Mouse (Mus musculus): ENCODE measurements around the gene Timp3. TPM values are rescaled to one million over a fixed set of nuclear protein-coding genes. Genes with fewer than 3 reads are reported as not detected.

The Timp3 gene
- total RNA-seq, 4 experiments from 2014 or later: 157 to 180 (median 176) TPM

DNA sequence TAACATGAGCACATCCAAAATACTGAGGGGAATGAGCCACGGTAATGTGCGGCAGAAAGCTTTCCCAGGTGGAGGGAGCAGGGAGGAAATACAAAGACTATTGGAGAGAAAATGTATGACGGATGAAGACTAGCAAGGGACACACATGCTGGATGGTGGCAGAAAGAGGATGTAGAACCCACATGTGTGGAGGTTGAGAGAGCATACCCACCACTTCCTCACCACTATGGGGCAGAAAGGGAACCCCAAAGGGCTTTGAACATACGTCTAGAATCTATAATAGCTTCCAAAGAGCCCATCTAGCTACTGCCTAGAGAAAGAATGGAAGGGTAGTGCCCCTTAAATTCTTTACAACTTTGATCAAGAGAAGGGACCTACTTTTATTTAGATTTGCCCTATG, 85.5 kb downstream of the Timp3 start:
- no peak for DNase-seq (ENCODE audit: low spot score)

- DNase-seq (ENCODE audit: low spot score): no peak
Measured at GRCm38 (mm10) chr10:86386232-86386631, 86.1 kb downstream of the Timp3 start.

DNA sequence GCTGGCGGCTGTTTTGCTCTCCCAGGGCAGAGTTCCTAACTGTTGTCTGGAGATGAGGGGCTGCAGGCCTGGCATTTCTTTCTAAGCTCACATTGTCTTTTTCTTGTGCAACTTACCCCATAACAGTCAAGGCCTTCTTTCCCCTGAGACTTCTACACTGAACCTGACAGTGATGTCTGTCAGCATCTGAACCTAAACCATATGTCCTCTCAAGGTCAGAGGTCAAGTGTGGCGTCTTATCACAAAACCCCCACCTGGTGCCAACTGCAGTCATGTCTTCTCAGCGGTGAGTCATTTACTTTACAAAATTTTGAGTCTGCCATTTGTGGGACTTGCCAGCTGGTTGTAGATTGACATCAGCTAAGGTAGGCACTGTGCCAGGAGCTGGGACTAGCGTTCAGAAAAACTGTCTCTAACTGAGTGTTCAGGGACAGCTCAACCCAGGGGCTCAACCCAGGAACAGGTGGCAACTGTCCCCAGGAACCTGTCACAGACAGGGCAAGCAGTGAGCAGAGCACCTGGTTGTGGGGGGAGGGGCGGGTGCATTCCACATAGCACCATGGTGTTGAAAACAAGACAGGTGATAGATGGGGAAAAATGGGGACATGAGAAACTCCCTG, 87.8 kb downstream of the Timp3 start:
- DNase-seq (ENCODE audit: low spot score): no peak

- DNase-seq (ENCODE audit: low spot score): no peak
Measured at GRCm38 (mm10) chr10:86388803-86389202, 88.6 kb downstream of the Timp3 start.

DNA sequence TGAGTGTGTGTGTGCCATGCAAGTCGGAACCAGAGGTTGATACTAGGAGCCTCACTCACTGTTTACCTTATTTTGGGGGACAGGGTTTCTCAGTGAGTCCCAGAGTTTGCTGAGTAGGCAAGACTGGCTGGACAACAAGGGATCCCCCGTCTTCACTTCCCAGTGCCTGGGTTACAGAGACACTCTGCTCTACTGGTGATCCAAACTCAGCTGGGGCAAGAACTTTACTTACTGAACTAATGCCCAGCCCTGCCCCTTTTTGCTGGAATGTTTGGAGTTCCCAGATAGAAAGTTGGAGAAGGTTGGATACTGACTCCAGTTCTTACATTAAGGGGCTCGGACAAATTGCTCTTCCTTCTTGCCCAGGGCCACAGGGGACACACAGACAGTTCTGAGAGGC, 89.2 kb downstream of the Timp3 start:
- no peak for DNase-seq (ENCODE audit: low spot score)

DNA sequence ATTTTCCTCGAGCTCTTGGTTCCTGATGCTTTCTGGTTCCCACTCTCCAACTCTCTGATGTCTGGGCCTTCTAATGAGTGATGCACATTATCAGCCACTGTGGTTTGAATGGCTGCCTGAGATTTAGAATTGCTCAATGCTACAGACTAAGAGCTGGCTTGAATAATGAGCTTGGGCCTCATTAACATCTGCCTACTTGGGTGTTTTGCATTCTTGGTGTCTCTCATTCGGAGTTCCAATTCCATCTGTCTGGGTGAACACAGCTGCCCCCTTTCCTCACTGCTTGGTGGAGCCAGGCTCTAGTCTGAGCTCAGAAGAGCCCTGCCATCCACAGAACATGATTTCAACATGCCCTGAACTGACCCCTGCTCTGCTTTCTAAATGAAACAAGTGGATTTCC, 89.7 kb downstream of the Timp3 start:
- DNase-seq (ENCODE audit: low spot score): peak; percentile 45

GRCm38 (mm10) chr10:86392399-86392798, 92.2 kb downstream of the Timp3 start:
- DNase-seq (ENCODE audit: low spot score): no peak

DNA sequence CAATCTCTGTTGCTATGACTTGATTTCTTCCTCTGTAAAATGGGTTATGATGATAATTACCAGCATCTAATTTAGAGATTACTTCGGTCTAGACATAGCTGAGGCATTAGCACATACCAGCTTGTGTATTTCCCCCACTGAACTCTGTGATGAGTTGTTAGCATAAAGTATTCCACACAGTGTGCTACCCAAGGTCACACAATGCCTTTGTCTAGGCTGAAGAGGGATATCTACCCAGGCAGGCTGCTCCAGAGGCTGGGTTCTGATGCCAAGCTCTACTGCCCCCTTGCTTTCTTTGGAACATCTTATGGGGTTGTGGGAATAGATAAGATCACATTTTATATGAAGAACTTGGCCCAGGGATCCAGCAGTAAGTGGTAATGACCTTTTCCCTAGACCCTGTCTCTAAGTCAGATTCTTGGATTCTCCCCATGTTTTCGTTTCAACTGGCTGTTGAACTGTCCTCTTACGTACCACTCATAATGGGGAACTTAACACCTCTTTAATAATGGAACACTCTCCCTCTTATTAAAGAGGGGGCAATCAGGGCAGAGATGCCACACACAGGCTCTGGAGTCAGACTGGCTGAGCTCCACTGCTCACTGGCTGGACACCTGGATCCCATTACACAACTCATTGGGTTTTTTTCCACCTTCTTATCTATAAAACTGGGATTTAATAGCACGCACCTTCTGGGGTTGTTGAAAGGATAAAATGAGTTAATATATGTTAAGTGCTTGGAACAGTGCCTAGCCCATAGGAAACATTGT, 97.6 kb downstream of the Timp3 start:
- DNase-seq (ENCODE audit: low spot score): no peak

DNA sequence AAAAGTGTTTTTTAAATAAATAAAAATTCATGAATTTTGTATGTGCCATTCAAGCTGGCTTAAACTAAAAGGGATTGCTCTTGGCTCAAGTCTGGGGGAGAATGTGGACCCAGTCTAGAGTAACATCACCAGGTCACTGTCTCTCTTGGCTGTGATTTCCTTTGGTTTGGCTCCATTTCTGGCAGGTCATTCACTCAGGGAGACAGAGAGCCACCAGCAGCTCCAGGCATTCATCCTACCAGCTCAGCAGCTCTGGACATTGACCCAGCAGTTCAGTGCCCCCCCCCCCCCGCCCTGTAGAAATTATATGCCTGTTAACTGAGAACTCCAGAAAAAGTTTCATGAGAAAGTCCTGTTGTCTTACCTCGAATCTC, 98.2 kb downstream of the Timp3 start:
- no peak for DNase-seq (ENCODE audit: low spot score)

Other genes with a start within 250 kb of the Timp3 start
- gene Syn3, start 198.5 kb downstream of the Timp3 start, total RNA-seq (2022): under 1 TPM; 0.34 to 0.79 (median 0.47) TPM